Mouse (Mus musculus) embryonic fibroblast, embryonic 13.5 days (primary cell): ENCODE data around the gene Pbx1.

Source experiments
- CTCF ChIP-seq: IDR thresholded peaks from 2 replicates; pipeline ENCODE4 v1.5.1; 2011; ENCODE audit warnings: mild to moderate bottlenecking, control low read depth, low read length, moderate library complexity, borderline replicate concordance; ENCODE audit not compliant: insufficient read depth
- POLR2A ChIP-seq: IDR thresholded peaks from 2 replicates; pipeline ENCODE4 v1.6.1; 2011; ENCODE audit warnings: low read depth, mild to moderate bottlenecking, control low read depth, low read length, moderate library complexity

DNA sequence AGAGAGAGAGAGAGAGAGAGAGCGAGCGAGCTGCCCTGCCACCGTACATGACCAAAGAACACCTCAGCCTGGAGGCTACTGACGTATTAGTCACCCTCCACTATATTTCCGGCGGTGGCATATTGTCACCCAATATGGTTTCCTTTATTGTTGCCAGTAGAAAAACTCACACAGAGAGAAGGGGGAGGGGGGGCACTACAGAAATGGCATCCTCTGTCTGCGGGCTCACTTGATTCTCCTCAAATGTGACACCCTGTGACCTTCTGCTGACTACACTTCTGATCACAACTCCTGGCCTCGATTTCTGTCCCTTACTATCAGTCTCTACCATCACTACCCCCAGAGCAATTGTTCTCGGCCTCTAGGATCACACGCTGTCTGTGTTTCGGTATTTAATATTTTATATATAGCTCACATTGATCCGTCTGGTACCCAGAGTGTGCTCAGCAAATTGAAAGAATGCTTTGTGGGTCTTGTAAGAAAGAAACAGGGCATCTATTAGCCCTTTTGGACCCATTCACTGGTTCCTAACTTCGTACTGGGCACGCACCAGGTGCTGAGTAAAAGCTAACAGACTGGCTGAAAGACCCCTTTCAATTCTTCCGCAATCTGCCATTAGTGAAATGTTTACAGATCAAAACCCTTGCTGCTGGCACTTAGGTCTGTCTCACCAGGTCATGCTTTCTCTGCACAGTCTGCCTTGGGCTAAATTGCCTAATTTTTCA lies 148.1 kb downstream of the Pbx1 start:
- TF ChIP-seq CTCF (no peak), POLR2A (no peak)
